Mouse (Mus musculus): ENCODE results near the gene 4921539E11Rik. TPM values are rescaled to one million over a fixed set of nuclear protein-coding genes. Genes with fewer than 3 reads are reported as not detected.

Gene 4921539E11Rik
- polyA plus RNA-seq (2012; fragmentation: generic; extraction: Trizol), result not detected

DNA sequence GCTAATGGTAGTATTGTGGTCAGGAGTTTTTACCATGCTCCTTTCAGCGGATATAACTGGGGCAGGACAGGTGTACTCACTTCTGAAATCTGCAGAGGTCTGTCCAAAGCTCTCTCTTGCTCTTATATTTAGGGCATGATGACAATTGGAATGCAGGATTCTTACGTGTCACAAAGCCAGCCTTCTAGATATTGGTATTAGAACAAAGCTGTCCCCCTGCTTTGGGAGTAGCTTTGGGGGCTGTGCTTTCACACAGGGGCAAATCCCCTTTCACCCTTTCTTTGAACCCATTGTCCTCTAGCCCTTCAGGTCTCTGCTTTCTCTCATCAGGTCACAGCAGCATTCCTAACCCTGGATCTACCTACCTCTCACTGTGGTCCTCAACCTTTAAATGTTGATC, at the start of gene 4921539E11Rik:
Gene 4921539E11Rik, minus strand, starts transcription at position 101 of the 400 bp plus-strand sequence.

DNA sequence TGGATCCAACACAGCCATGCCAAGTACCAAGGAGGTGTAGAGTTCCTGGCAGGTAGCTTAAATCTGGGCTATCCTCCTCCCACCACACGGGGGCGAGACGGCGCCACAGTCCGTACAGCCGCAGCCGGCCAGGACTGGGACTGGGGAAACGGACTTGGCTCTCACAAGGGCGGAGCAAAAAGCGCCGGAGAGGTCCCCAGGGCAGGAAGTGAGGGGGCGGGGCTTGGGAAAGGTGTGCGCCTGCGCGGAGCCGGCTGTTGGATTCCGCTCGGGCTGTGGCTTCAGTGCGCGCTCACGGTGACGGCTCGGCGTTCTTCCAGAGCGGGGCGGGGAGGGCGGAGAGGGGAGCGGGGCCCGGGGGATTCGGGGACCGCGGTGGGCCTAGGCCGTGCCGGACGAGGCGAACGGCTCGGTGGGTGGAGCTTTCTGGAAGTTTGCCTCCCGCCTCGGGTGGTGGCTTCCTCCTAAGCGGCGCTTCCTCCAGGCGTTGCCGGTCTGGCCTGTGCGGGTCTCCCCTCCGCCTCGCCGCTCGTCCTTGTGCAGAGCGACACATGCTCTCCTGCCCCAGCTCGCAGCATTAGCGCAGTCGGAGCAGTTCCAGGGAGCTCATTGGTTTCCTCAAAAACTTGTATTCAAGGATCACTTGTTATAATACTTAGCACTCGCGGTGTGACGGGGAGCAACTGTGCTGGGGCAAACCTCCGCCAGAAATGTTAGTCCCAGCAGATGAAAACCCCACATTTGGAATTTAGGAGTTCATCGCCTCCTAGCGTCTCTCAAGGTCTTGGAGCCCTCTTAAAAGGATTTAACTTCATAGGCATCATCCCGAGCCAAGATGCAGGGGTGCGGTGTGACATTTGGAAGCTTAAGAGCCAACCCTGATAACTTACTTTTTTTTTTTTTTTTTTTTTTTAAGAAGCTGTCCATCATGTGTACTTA, 23.2 kb upstream of the 4921539E11Rik start, which contains the start of gene Oma1:
Gene Oma1, plus strand, starts transcription at position 226 of the 939 bp plus-strand sequence.

DNA sequence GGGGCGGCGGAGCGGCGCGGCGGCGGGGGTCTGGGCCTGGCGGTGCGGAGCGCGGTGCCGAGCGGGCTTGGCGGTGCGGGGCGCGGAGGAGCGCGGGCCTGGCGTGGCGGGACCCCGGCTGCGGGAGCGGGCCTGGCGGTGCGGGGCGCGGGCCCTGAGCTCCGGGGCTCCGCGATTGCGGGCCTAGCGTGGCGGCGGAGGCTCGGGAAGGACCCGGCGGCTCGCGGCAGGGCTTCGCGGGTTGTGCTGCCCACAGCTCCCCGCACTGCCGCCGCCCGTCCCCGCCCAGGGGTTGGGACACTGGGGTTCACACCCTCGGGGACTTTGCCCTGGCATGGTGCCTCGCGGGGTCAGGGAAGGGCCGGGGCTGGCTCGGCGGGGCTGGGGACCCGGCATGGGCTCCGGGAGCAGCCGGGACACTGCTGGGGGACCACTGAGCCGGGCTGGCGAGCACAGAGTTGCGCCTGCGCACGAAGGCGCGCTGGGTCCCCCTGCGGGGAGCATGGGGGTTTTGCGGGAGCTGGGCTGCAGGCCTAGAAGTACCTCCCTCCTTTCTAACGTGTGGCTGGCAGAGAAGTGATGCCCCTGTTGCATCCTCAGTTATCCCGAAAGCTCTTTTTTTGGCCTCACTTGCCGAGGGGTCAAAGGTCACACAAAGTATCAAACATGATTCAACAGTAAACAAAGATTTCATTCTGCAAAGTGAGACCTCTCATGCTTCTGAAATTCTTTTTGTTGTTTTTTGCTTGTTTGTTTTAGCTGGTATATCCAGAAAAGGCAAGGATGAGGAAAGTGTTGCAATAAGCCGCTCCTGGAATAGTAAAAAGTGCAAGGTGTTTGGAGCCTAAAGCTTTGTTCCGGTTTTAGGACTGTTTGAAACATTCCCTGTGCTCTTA, 75.5 kb downstream of the 4921539E11Rik start, which contains the start of gene Slc35d1:
Gene Slc35d1, minus strand, starts transcription at position 240 of the 896 bp plus-strand sequence.

Other genes with a start within 250 kb of the 4921539E11Rik start
- 1 to 10 TPM; 1.6 to 7.5 TPM for gene Mier1, start 176.5 kb downstream of the 4921539E11Rik start, polyA plus RNA-seq (2012; fragmentation: generic; extraction: Trizol)
- 1 to 10 TPM in 1 of 2 experiments, under 1 TPM in 1; 0.15 to 1.1 TPM for gene Wdr78, start 176.3 kb downstream of the 4921539E11Rik start, polyA plus RNA-seq (2012; fragmentation: generic; extraction: Trizol)
- gene Slc35d1, start 75.7 kb downstream of the 4921539E11Rik start, polyA plus RNA-seq (2012; fragmentation: generic; extraction: Trizol), result 1 to 10 TPM; 1.2 to 3.0 TPM
- 1 to 10 TPM; 1.7 to 7.9 TPM for gene Oma1, start 22.9 kb upstream of the 4921539E11Rik start, polyA plus RNA-seq (2012; fragmentation: generic; extraction: Trizol)

Data from C3H10T1/2 (cell line).